Mouse (Mus musculus): ENCODE measurements around the gene Samd4b.

Samd4b gene

DNA sequence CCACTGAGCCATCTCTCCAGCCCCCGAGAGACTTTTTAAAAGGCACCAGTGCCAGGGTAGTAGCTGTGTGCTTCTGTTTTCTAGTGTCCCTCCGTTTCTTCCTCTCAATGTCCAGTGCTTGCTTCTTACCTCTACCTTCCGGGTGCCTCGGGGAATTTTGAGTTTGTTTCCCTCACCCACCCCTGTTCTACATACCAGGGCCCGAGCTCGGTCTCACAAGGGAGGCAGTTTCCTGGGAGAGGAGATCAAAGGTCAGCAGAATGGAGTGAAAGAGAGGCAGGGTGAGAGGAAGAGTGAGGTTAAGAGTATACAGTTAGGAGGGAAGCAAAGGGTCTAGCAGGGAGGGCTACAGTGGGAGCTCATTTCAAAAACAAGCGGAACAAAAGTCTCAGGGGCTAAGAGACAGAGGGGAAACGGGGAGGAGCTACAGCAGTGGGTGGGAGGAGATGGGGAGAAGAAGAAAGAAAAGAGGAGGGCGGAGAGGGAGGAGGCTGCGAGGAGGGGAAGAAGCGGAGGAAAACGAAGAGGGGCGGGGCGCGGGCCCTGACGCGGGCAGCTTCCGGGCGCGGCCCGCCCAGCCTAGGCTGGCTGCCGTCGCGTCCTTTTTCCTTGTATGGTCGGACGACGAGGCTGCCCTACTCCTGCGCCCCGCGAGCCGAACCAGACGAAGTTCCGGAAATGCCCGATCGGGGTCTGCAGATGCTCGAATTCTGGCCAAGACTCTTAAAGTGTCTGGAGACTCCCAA lies 222.6 kb downstream of the Samd4b start:
- peak; percentile 96 for DNase-seq

DNA sequence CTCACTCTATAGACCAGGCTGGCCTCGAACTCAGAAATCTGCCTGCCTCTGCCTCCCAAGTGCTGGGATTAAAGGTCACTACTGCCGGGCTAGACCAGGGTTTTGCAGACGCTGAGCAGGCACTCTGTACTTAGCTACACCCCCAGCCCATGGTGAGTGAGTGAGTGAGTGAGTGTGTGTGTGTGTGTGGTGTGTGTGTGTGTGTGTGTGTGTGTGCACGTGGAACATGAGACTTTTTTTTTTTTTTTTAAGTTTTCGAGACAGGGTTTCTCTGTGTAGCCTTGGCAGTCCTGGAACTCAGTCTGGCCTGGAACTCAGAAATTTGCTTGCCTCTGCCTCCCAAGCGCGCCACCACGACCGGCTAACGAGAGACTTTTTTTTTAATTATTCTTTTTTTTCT lies 223.3 kb downstream of the Samd4b start:
- no peak for DNase-seq

DNA sequence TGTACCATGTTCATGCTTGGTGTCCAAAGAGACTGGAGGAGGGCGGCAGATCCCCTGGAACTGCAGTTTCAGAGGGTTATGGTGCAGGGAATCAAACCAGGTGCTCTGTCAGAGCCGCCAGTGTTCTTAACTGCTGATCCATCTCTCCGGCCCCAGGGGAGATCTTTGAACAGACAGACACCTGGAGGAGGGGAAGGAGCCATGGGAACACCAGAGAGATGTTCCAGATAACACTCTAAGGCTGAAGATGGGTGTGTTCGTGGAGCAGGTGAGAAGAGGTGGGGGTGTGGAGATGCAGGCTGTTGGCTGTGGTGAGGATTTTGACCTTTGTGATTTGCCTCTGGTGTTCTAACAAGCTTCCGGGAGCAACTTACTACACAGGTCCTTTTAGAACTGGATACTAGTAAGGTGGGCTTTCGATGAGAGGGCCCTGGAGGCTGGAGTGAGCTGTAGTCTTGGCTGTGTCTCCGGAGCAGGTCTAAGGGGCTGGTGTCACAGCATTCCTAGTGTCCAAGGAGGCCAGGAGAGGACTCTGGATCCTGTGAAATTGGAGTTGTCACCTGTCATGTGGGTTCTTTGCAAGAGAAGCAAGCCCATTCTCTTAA lies 224.0 kb downstream of the Samd4b start:
- DNase-seq, result no peak

DNA sequence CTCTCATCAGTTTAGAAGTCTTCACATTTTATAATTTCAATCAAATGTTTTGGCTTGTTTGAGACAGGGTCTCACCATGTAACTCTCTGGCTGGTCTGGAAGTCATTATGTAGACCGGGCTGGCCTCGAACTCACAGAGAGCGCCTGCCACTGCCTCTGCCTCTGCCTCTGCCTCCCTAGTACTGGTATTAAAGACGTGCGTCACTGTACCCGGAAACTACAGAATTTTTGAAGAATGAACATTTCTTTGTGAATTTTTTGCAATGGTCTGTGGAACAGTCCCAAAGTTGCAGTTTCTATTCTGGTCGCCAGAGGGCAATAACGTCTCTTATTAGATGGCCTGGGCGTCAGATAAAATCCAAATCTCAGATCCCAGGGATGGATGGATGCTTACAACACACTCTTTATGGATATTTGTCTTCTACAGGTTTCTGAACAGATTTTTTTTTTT lies 224.8 kb downstream of the Samd4b start:
- peak; percentile 91 for DNase-seq

DNA sequence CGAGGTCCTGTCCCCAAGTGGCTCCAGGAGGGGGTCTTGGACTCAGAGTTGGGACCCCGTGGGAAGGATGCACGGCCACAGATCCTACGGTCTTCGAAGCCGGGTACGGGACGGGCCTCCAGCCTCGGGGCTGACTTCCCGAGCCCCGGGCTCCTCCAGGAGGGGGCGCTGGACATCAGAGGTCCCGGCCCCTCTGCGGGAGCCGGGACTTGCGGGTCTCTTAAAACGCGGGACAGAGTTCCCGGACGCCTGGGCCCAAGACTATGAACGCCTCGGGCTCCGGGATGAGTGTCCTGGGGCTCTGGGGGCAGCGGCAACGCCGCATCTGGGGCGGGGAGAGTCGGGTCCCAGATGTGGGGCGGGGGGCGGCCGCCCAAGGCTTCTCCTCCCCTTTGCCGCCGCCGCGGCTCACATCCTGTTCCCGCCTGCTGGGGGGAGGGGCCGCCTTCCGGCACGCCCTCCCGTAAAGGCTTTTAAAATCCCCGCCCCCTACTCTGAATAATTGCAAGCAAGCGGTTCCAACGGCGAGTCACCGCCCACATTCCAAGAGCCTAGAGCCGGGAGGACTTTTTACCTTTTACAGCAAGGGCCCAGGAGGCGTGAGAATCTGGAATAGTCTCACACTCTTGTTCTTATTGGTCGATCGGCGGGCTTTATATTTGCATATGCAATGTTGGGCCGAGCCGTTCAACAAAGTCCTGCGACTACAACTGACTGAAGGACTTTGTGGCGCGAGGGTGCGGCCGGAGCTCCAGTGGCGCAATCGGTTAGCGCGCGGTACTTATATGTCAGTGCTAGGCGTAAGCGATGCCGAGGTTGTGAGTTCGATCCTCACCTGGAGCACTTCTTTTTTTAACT lies 225.5 kb downstream of the Samd4b start, which contains the start of gene Plekhg2:
Gene Plekhg2 (minus strand): TSS at position 349 of the 858 bp plus-strand sequence.
- DNase-seq, result peak; percentile 98

DNA sequence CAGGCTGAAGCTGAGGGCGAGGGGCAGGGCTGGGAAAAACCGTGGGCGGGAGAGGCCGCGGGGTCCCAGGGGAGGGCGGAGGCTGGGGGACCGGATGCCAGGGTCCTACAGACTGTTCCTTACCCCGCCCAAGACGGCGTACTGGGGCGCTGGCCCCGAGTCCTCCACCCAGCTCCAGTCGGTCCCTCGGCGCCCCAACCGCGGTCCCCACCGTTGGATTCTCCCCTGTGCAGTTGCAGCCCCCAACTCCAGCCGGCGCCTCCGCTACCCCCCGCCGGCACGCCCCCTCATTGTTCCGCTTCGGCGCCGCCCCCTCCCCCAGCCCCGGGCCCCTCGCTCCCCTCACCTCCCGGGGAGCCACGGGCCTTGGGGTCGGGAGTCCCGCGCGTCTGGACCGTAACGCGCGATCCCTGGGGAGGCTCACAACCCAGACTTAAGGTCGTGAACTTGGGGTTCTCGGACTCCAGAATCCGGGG lies 226.4 kb downstream of the Samd4b start:
- DNase-seq, result peak; percentile 89

DNA sequence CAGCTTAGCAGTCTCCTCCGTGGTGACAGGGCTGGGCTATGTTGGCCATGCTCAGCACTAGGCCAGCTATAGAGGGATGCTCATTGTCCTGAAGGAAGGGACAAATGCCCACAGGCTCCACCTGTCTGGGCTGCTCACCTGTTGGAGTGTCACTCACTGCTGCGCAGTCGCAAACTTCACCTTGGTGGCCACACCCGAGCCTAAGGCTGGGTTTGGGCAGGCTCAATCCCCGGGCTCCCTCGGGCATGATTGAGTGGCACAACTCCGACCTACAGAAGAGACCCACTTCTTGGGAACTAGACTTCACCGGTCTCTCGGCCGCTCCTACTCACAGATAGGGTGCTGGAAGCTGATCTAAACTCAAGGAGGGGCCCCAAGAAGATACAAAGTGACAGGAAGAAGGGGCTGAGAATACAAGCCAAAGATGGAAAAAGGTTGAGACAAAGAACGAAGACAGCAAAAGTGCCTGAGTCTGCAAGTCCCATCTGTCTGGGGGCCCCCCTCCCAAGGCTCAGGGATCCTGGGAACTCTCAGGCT lies 226.9 kb downstream of the Samd4b start:
- peak; percentile 62 for DNase-seq

DNA sequence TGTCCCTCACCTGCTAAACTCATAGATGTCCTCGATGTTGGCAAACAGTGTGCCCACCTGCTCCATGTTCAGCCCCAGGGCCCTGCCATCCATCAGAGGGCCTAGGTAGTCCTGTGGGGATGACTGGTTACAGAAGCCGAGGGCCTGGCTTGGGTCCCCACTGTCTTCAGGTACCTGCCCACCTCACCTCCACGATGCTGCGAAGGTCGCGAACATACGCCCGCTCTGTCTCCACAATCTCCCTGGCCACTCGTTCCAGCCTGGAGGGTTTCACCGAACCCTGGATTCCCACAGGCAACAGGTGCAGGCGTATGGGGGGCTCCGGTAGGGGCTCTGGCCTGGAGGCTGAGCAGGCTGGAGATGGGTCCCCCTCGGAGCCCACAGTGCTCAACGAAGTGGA lies 227.9 kb downstream of the Samd4b start:
- no peak for DNase-seq

- no peak for DNase-seq
These were observed 229.5 kb downstream of the Samd4b start for GRCm38 (mm10) chr7:28368276-28368920.

DNA sequence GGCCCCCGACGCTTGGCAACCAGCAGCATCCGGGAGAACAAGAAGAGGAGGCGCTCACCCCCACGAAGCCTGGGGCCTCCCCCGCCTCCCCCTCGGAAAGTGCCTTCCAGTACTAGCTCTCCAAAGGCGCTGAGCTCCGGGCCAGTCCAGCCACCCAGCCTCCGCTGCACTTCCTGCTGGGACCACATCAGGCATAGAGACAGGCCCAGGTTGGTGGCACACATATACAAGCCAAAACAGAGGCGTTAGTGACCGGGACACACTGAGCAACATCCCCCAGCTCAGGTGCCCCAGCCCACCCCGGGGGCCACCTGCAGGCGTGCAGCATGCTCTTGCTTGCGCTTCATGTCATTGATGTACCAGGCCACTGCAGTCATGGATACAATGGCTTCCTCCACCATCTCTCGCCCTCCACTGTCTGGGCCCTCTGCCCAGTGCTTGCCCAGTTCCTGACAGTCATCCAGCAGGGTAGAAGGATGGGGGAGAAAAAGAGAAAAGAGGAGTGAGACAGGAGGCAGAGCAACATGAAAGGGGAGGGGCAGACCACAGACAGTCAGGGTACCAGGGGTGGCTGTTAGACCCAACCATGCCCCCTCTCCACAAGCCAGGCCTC lies 230.2 kb downstream of the Samd4b start:
- DNase-seq, result no peak

DNA sequence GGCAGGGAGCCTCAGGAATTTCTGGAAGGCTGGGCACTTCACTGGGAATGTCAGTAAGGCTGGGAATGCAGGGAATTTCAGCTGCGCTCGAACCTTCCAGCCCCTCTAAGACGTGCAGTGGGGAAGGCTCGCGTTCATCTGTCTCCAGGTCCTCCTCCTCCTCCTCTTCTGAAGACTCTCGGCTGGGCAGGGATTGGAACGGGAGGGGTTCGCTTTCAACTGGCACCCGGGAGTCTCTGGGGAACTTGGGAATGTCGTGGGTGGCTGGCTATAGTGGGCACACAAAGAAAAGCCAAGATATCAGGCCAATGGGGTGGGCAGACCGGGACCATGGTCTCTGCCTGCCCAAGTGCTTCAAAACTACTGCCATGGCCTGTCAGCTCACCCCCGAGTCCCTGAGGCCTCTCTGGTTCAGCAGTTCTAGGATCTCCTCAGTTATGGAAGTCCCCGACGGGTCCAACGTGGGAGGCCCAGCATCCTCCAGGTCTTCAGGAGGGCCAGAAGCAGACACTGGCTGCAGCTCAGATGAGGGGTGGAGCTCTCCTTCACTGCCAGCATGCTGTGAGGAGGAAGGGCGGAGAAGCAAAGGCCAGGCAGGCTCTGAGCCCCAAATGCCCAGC lies 235.4 kb downstream of the Samd4b start:
- no peak for DNase-seq

DNA sequence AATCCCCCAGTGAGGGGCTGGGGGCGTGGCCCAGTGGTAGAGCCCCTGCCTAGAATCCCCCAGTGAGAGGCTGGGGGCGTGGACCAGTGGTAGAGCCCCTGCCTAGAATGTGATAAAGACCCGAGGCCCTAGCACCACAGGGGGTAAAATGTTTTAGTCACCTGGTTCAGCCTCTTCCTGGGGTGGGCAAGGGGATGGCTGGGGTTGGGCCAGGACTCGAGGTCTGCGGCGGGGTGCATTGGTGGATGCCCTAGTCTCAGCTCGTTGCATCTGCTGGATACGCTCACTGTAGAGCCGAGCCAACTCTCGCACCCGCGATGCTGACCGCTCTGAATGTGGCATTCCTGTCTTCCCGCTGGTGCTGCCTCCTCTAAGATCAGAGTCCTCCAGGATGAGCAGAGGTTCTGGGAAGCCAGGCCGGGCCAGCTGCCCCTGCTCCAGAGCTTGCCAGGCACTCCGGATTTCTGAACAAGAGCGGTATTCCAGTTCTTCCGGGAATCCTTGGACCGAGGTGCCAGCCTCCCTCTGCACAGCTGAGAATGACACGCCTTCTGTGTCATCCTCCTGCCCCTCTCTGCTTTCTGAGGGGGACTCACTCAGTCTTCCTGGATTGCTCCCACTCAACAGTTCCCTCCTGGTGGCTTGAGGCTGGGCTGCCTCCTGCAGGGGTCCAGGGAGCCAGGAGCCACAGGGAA lies 236.2 kb downstream of the Samd4b start:
- no peak for DNase-seq

GRCm38 (mm10) chr7:28360291-28360690 lies 237.7 kb downstream of the Samd4b start:
- no peak for DNase-seq

DNA sequence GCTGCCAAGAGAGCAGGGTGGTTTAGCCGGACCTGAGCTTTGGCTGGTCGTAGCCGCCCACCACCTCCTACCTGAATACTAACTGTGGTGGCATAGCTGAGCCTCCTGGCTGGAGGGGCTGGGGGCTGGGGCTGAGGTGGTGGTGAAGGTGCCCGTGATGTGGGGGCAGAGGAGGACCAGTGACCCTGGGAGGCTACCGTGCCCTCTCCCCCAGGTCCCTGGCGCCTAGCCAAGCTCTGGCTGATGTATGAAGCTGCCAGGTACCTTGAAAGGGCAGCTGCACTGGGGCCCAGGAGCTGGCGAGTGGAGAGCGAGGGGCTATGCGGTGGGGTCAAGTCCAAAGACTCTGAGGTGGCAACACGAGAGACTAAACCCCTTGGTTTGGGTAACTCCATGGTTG lies 238.1 kb downstream of the Samd4b start:
- peak; percentile 52 for DNase-seq

DNA sequence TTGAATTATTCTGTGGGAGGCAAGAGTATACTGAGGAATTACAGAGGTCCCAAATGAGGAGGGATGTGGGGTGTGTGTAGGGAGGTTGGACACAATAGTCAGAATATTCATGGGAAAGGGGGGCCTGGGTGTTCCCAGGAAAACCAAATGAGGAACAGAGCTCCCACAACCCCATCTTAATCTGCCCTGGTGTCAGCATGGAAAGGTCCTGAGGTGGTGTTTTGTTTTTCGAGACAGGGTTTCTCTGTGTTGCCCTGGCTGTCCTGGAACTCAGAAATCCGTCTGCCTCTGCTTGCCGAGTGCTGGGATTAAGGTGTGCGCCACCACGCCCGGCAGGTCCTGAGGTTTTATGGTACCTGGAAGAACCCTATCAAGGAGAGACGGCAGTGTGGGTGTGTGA lies 239.5 kb downstream of the Samd4b start:
- peak; percentile 6 for DNase-seq

GRCm38 (mm10) chr7:28357984-28358383 lies 240.0 kb downstream of the Samd4b start:
- DNase-seq, result peak; percentile 35

DNA sequence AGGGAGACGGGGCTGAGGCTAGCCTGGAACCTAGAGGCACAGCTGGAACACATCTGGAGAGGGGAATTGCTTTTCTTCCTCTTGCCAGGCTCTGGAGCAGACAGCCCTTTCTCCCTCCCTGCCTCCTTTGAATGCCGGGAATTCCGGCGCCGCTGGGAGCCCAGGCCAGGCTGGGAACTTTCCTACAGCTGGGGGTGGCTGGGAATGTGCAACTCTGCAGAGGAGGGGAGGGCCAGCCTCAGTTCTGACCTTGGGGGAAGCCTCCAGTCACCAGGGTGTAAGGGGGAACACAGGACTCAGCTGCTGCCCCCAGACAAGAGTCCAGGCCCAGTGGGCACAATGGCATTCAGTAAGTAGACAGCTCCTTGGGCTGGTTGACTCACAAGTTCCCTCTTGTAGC lies 241.0 kb downstream of the Samd4b start:
- DNase-seq, result peak; percentile 87

GRCm38 (mm10) chr7:28355221-28355620 lies 242.7 kb downstream of the Samd4b start:
- DNase-seq, result no peak

- no peak for DNase-seq
These were observed 243.3 kb downstream of the Samd4b start for GRCm38 (mm10) chr7:28354596-28354995.

DNA sequence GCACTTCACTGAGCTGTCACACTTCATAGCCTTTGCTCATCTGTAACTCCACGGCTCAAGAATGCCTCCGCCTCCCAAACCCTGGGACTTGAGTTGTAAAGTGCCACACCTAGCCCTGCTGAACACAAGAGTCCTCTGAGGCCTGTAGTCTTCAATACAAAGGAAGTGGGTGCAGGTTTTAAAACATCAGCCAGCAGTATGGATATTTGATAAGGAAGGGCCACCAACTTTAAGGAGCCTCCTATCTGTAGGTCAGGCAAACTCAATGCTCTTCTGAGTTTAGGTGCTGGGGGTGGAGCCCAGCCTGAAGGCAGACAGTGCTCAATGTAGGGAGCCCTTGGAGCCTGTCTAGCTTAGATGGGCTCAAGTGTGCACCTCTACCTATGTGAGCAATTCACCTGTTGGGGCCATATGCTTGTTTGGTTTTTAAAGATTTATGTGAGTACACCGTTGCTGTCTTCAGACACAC lies 243.8 kb downstream of the Samd4b start:
- no peak for DNase-seq

GRCm38 (mm10) chr7:28353267-28353666 lies 244.7 kb downstream of the Samd4b start:
- peak; percentile 34 for DNase-seq

Data from kidney, postnatal 10 days (tissue).